Mouse (Mus musculus): ENCODE measurements around the gene Slc43a3.
"Not testable (repeated sequence)": the region's sequence is repeated elsewhere in the genome, so short reads cannot be mapped to it uniquely, and the experiment has no call there.

DNA sequence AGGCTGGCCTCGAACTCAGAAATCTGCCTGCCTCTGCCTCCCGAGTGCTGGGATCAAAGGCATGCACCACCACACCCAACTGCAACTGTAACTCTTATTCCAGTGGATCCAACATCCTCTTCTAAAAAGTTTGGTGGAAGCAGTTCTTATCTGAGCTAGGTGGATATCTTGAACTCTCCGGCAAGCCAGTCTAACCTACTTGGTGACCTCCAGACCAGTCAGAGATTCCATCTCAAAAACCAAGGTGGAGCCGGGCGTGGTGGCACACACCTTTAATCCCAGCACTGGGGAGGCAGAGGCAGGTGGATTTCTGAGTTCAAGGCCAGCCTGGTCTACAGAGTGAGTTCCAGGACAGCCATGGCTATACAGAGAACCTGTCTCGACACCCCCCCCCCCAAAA is 39.7 kb upstream of the Slc43a3 start:
- not testable (repeated sequence) for TF ChIP-seq GATA1, TAL1 (IDR thresholded peaks at IDR 0.05; ENCODE audit: low read length)
